Mouse (Mus musculus) midbrain, embryonic 13.5 days (tissue): ENCODE data around the gene Mrrf. TPM values are rescaled to one million over a fixed set of nuclear protein-coding genes. Genes with fewer than 3 reads are reported as not detected.

Experiments
- polyA plus RNA-seq: library from polyadenylated mRNA; unstranded; fragments of >200 nt; fragmentation: Nextera tagmentation; extraction: Ambion mirVana; gene quantifications from 2 replicates; pipeline ENCODE4 v1.2.1, GENCODE M21; 2015

Mrrf gene
- polyA plus RNA-seq, 1 experiment from 2014 or later, result 24.5 TPM

Other genes starting within 250 kb of the Mrrf start
- 2.9 and 4.3 TPM in 2 replicates for gene Ttll11, start 156.5 kb upstream of the Mrrf start, polyA plus RNA-seq
- 238 and 239 TPM in 2 replicates for gene Ndufa8, start 87.0 kb upstream of the Mrrf start, polyA plus RNA-seq
- gene Morn5, start 86.9 kb upstream of the Mrrf start, polyA plus RNA-seq, result 1.1 and 1.2 TPM in 2 replicates
- gene Lhx6, start 31.0 kb upstream of the Mrrf start, polyA plus RNA-seq, result 3.0 and 3.6 TPM in 2 replicates
- 159 and 168 TPM in 2 replicates for gene Rbm18, start 384 bp downstream of the Mrrf start, polyA plus RNA-seq
- gene Ptgs1, start 94.0 kb downstream of the Mrrf start, polyA plus RNA-seq, result 2.9 and 3.7 TPM in 2 replicates
- not detected in 2 replicates for gene Olfr338, start 237.1 kb downstream of the Mrrf start, polyA plus RNA-seq